Mouse (Mus musculus) liver, embryonic 13.5 days (tissue): ENCODE results near the gene Gns. TPM values are rescaled to one million over a fixed set of nuclear protein-coding genes. Genes with fewer than 3 reads are reported as not detected.

ENCODE experiments used
- ATAC-seq: fragments of 200-750 bp; cut with Nextera tagmentation; 2 replicates; pipeline ENCODE4 v1.8.0; 2017; ENCODE audit warnings: low read depth, mild to moderate bottlenecking, moderate number of reproducible peaks, moderate library complexity
- DNase-seq: peaks from one replicate; pipeline ENCODE4 v3.0.0; 2022
- H3K27ac ChIP-seq: fragments of 300-500 bp; sonication (generic); 2 replicates; pipeline ENCODE4 v1.5.1; 2015; ENCODE audit warnings: moderate library complexity, mild to moderate bottlenecking, inconsistent platforms
- H3K27me3 ChIP-seq: fragments of 300-500 bp; sonication (generic); 2 replicates; pipeline ENCODE4 v1.6.1; 2015; ENCODE audit warnings: mild to moderate bottlenecking, inconsistent platforms
- H3K36me3 ChIP-seq: fragments of 300-500 bp; sonication (generic); 2 replicates; pipeline ENCODE4 v1.6.1; 2015; ENCODE audit warnings: mild to moderate bottlenecking, inconsistent platforms
- H3K4me1 ChIP-seq: fragments of 300-500 bp; sonication (generic); replicated peaks from 2 replicates; pipeline ENCODE4 v1.6.1; 2015; ENCODE audit warnings: inconsistent platforms
- H3K4me2 ChIP-seq: fragments of 300-500 bp; sonication (generic); 2 replicates; pipeline ENCODE4 v1.6.1; 2015; ENCODE audit warnings: inconsistent platforms, mild to moderate bottlenecking, moderate library complexity
- H3K4me3 ChIP-seq: fragments of 300-500 bp; sonication (generic); replicated peaks from 2 replicates; pipeline ENCODE4 v1.5.1; 2015; ENCODE audit warnings: mild to moderate bottlenecking, inconsistent platforms
- H3K9ac ChIP-seq: fragments of 300-500 bp; sonication (generic); 2 replicates; pipeline ENCODE4 v1.6.1; 2015; ENCODE audit warnings: mild to moderate bottlenecking, inconsistent platforms
- H3K9me3 ChIP-seq: fragments of 300-500 bp; sonication (generic); replicated peaks from 2 replicates; pipeline ENCODE4 v1.6.1; 2016; ENCODE audit warnings: inconsistent platforms
- WGBS: fragments of 180-500 bp; shearing (Covaris S2); methylation state at CpG from one replicate; pipeline ENCODE4 v1.1.7; 2015; ENCODE audit not compliant: insufficient replicate concordance; 5-methylcytosine and 5-hydroxymethylcytosine counted together
- polyA plus RNA-seq: library from polyadenylated mRNA; unstranded; fragments of >200 nt; fragmentation: Nextera tagmentation; extraction: Ambion mirVana; gene quantifications from 2 replicates; pipeline ENCODE4 v1.2.1, GENCODE M21; 2015

Gene Gns
- polyA plus RNA-seq, 1 experiment from 2014 or later = 13.0 TPM

DNA sequence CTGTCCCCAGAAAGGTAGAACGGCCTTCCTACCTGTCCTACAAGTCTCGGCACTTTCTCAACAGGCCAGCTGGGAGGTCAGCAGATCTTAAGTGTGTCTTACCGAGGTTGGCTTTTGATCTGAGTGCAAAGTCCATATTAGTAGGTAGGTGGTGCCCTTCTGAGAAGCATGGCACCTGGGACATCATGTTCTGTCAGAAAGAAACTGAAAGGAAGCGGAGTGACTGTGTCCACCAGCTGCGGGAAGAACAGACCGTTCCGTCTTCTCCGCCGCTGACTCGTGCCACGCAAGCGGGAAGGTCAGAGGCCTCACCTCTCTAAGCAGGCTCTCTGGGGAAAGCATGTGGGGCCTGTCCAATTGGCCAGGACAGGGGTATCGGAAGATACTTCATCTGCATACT is 19.8 kb downstream of the Gns start:
- H3K9me3 ChIP-seq = no peaks in the 10 kb centered on the region
- DNase-seq (no peak), ATAC-seq (no peak)
- H3K27ac ChIP-seq = no peak overlapping the region
- H3K4me2 ChIP-seq = no peak overlapping the region
- no peak overlapping the region for H3K4me3 ChIP-seq
- WGBS = 85% methylated on average over 13 of the region's 13 CpGs
- no peaks in the 10 kb centered on the region for H3K27me3 ChIP-seq
- no peak overlapping the region for H3K9ac ChIP-seq
- H3K36me3 ChIP-seq = peaks cover 75% of the 10 kb centered on the region
- H3K4me1 ChIP-seq = no peaks in the 10 kb centered on the region

DNA sequence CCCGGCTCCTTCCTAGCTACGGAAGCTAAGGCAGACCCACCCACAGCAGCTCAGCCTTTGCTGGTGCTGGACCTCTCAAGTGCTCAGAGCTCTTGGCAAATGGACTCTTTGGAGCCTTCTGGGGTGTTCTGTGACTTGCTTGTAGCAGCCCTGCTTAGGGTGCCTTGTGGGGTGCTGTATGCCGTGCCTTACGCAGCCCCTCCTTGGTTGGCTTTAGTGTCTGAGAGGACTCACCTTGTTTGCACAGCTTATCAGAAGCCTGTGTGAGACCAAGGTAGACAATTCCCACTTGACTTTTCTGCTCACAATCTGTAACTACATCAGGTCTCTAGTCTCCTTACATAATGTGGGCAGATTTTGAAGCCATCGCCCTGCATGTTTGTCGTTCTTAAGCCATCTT is 20.8 kb downstream of the Gns start:
- no peak overlapping the region for H3K4me3 ChIP-seq
- no peaks in the 10 kb centered on the region for H3K4me1 ChIP-seq
- 90% methylated on average over 6 of the region's 6 CpGs for WGBS
- DNase-seq (no peak), ATAC-seq (no peak)
- no peaks in the 10 kb centered on the region for H3K9me3 ChIP-seq
- H3K27ac ChIP-seq = no peak overlapping the region
- no peaks in the 10 kb centered on the region for H3K27me3 ChIP-seq
- peaks cover 77% of the 10 kb centered on the region for H3K36me3 ChIP-seq
- H3K4me2 ChIP-seq = no peak overlapping the region
- no peak overlapping the region for H3K9ac ChIP-seq

DNA sequence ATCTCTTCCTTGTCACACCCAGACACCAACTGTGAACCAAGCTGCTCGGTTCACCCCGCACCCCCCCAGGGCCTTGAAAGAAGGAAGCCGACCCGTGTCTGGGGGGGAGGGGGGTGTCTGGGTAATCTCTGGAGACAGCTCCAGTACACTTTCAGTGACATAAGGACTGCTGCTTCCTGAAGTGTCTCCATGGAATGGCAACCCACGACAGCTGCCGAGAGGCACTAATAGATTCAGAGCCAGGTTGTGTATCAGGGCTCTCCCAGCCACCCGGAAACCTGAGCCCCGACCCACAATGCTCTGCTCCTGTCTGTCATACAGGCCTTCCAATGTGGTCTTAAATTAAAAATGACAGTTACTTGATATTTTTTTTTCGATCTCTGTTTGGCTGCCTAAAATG is 21.5 kb downstream of the Gns start:
- DNase-seq = no peak
- Histone ChIP-seq H3K4me3 (no peak overlapping the region), H3K4me1 (no peaks in the 10 kb centered on the region), H3K9me3 (no peaks in the 10 kb centered on the region), H3K9ac (no peak overlapping the region), H3K27me3 (no peaks in the 10 kb centered on the region), H3K36me3 (peaks cover 77% of the 10 kb centered on the region), H3K27ac (no peak overlapping the region), H3K4me2 (no peak overlapping the region)
- no peak for ATAC-seq
- WGBS = 66% methylated on average over 9 of the region's 9 CpGs

- Histone ChIP-seq H3K4me3 (no peak overlapping the region), H3K4me2 (no peak overlapping the region), H3K4me1 (no peaks in the 10 kb centered on the region), H3K36me3 (peaks cover 84% of the 10 kb centered on the region), H3K27me3 (no peaks in the 10 kb centered on the region), H3K9me3 (no peaks in the 10 kb centered on the region), H3K27ac (no peak overlapping the region), H3K9ac (no peak overlapping the region)
- WGBS = 74% methylated on average over 10 of the region's 10 CpGs
- no peak for DNase-seq
- no peak for ATAC-seq
Measured at GRCm38 (mm10) chr10:121390602-121391001, 25.7 kb downstream of the Gns start.

DNA sequence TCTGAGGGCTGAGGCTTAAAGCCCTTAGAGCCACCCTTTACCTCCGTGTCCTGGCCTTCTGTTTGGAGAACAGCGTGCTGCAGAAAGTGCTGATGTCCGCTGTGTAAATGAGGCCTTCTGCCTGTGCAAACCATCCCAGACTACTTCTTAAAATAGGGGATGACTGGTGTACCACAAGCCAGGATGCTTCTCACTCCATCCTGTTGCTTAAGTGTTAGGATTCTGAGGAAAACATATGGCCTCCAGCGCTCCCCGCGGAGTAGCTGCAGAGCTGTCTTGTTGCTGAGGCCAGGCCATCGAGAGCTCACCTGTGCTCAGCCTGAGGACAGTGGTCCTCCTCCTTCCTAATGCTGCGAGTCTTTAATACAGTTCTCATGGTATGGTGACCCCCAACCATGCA is 27.0 kb downstream of the Gns start:
- no peak for DNase-seq
- Histone ChIP-seq H3K4me1 (no peaks in the 10 kb centered on the region), H3K4me2 (no peak overlapping the region), H3K9me3 (no peaks in the 10 kb centered on the region), H3K9ac (no peak overlapping the region), H3K4me3 (no peak overlapping the region), H3K27ac (no peak overlapping the region), H3K27me3 (no peaks in the 10 kb centered on the region), H3K36me3 (peaks cover 87% of the 10 kb centered on the region)
- WGBS = 88% methylated on average over 8 of the region's 8 CpGs
- ATAC-seq = no peak

DNA sequence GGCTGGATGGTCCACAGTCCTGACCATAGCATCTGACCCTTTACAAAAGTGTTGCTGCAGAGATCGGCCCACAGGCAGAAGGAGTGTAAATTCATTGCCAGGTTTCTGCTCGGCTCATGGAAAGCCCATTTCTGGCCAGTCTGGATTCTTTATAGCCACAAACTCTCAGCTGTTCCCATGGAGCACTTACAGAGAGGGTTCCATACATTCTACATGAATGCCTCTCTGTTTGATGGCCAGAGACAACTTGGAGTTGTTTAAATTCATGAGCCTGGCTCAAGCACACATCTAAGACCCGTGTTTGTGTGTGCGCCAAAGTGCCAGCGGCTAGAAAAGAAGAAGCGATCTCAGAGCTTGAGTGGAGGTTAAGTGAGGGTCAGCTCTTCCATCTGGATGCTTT is 29.4 kb downstream of the Gns start:
- no peak overlapping the region for H3K4me3 ChIP-seq
- WGBS = 84% methylated on average over 6 of the region's 6 CpGs
- peaks cover 73% of the 10 kb centered on the region for H3K36me3 ChIP-seq
- no peaks in the 10 kb centered on the region for H3K9me3 ChIP-seq
- no peaks in the 10 kb centered on the region for H3K27me3 ChIP-seq
- no peak overlapping the region for H3K9ac ChIP-seq
- no peaks in the 10 kb centered on the region for H3K4me1 ChIP-seq
- H3K27ac ChIP-seq = no peak overlapping the region
- DNase-seq = no peak
- H3K4me2 ChIP-seq = no peak overlapping the region
- no peak for ATAC-seq

DNA sequence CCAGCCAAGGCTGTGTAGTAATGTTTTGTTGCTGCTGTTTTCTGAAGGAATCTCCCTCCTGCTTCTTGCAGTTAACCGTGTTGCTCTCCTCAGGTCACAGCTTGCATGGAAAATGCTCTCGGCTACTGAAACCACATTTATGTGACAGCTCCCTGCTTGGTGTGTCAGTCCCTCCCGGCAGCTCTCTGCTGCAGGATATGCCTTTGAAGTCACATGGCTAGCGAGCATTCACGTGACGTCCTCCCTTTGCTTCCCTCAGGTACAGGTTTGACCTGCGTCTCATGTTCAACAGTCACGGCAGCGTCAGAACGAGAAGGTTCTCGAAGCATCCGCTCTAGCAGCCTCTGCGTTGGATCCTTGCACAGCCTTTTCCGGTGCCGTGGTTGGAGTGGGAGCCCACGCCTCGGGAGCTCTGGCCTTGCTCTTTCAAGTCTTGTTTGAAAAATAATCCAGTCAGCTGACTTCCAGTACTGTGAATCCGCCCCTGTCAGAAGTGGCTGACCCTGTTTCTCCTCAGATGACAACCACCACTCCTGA is 30.0 kb downstream of the Gns start:
- Histone ChIP-seq H3K27me3 (no peaks in the 10 kb centered on the region), H3K36me3 (peaks cover 67% of the 10 kb centered on the region), H3K4me1 (no peaks in the 10 kb centered on the region), H3K4me3 (no peak overlapping the region), H3K9me3 (no peaks in the 10 kb centered on the region), H3K27ac (no peak overlapping the region), H3K9ac (no peak overlapping the region), H3K4me2 (no peak overlapping the region)
- ATAC-seq (no peak), DNase-seq (no peak)
- WGBS = 85% methylated on average over 18 of the region's 18 CpGs

DNA sequence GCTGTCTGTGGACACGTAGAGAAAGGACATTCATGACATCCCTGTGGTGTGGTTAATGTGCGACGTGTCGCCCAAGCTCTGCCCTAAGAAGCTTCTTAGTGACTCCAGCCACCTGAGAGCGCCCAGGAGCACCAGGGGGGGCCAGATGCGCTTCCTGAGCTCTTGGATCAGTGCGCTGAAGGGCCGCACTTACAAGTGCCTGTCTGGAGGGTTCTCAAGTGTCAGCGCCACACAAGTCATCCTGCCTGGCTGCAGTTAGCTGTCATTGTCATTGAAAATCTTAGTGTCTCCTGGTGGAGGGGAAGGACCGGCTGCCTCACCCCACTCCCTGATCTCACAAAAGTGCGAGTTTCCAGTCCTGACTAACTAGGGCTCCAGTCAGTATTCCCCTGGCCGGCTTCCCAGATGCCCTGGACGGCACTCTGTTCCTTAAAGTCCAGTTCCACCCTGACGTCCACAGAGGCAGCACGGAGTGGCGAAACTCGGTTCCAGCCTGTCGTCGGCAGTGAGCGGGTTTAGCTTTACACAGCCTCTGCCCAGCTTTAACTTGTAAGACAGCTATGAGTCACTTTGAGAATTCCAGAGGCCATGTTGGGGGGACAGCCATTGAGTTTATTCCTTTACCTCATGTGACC is 30.8 kb downstream of the Gns start:
- Histone ChIP-seq H3K4me2 (no peak overlapping the region), H3K4me1 (no peaks in the 10 kb centered on the region), H3K9ac (no peak overlapping the region), H3K4me3 (no peak overlapping the region), H3K27ac (no peak overlapping the region), H3K9me3 (no peaks in the 10 kb centered on the region), H3K27me3 (no peaks in the 10 kb centered on the region), H3K36me3 (peaks cover 59% of the 10 kb centered on the region)
- DNase-seq = no peak
- 84% methylated on average over 20 of the region's 20 CpGs for WGBS
- no peak for ATAC-seq

GRCm38 (mm10) chr10:121398599-121398998 is 33.7 kb downstream of the Gns start:
- WGBS = 72% methylated on average over 7 of the region's 7 CpGs
- no peak for ATAC-seq

DNA sequence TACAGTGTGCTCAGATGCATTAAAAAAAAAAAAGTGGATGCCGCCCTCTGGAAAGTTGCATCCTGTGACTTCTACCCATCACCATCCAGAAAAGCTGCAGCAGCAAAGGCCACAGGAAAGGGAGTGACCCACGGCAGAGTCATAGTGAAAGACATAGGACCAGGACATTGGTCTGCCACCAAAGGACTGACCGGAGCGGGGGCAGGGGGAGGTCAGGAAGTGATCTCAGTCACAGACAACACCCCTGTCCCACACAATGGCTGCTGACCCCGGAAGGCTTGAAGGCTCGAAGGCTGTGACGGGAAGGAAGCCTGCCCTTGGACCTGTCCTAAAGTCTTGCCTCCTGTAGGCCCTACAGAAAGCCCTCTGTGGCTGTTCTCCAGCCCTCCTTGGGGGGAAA is 36.1 kb downstream of the Gns start:
- no peak overlapping the region for H3K27ac ChIP-seq
- peaks cover 6% of the 10 kb centered on the region; the same call in 1 of the 2 replicates for H3K36me3 ChIP-seq
- H3K4me2 ChIP-seq = no peak overlapping the region
- H3K9me3 ChIP-seq = no peaks in the 10 kb centered on the region
- H3K27me3 ChIP-seq = no peaks in the 10 kb centered on the region
- 57% methylated on average over 7 of the region's 7 CpGs for WGBS
- DNase-seq (no peak), ATAC-seq (peak; percentile 34; the same call in 1 of the 2 replicates)
- no peaks in the 10 kb centered on the region for H3K4me1 ChIP-seq
- H3K9ac ChIP-seq = no peak overlapping the region
- H3K4me3 ChIP-seq = no peak overlapping the region

More at GRCm38 (mm10) chr10:121398599-121398998, 33.7 kb downstream of the Gns start:
- Histone ChIP-seq H3K27me3 (no peaks in the 10 kb centered on the region), H3K4me1 (no peaks in the 10 kb centered on the region), H3K4me3 (no peak overlapping the region), H3K36me3 (peaks cover 30% of the 10 kb centered on the region), H3K9ac (no peak overlapping the region), H3K9me3 (no peaks in the 10 kb centered on the region), H3K27ac (no peak overlapping the region), H3K4me2 (no peak overlapping the region)
- DNase-seq = no peak

DNA sequence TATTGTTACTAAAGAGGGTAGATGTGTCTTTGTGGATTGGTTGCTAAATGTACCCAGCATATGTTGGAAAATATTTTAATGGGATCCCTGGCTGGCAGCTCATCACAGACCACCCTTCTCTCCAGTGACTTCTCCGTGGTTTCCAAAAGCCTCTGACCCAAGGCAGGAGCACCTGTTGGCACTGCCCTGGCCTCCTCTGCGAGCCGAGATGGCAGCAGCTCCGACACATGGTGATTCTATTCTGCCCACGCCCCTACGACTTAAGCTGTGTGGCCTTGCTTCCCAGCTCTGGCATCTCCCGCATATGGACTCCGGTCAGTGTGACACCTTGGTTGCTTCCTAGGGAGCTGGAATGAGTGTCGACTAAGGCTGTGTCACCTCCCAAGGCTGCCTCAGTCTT is 38.2 kb downstream of the Gns start:
- H3K4me3 ChIP-seq = no peak overlapping the region
- DNase-seq (no peak), ATAC-seq (no peak)
- WGBS = 69% methylated on average over 9 of the region's 9 CpGs
- H3K27ac ChIP-seq = no peak overlapping the region
- no peaks in the 10 kb centered on the region for H3K27me3 ChIP-seq
- H3K4me2 ChIP-seq = no peak overlapping the region
- H3K36me3 ChIP-seq = no peaks in the 10 kb centered on the region
- H3K9me3 ChIP-seq = no peaks in the 10 kb centered on the region
- no peak overlapping the region for H3K9ac ChIP-seq
- H3K4me1 ChIP-seq = no peaks in the 10 kb centered on the region

- Histone ChIP-seq H3K4me2 (no peak overlapping the region), H3K9me3 (no peaks in the 10 kb centered on the region), H3K27me3 (no peaks in the 10 kb centered on the region), H3K4me1 (no peaks in the 10 kb centered on the region), H3K9ac (no peak overlapping the region), H3K27ac (no peak overlapping the region), H3K4me3 (no peak overlapping the region), H3K36me3 (no peaks in the 10 kb centered on the region)
- DNase-seq = no peak
- WGBS = 68% methylated on average over 6 of the region's 9 CpGs
- no peak for ATAC-seq
Measured at GRCm38 (mm10) chr10:121403946-121404345, 39.1 kb downstream of the Gns start.
